Mouse (Mus musculus): ENCODE data around the gene Dmgdh.

- no peak for TF ChIP-seq CTCF (IDR thresholded peaks at IDR 0.05; ENCODE audit: control insufficient read depth, insufficient read depth, insufficient replicate concordance, low read depth, low read length)
- TF ChIP-seq POLR2A (IDR thresholded peaks at IDR 0.05; ENCODE audit: control insufficient read depth, low read depth, low read length), result no peak
Observed at GRCm38 (mm10) chr13:93667586-93667985, 6.6 kb upstream of the Dmgdh start.

Measured in testis, adult 2 months (tissue).